12 mouse cellular contexts compared by ENCODE assay signal in the genomic region with DNA sequence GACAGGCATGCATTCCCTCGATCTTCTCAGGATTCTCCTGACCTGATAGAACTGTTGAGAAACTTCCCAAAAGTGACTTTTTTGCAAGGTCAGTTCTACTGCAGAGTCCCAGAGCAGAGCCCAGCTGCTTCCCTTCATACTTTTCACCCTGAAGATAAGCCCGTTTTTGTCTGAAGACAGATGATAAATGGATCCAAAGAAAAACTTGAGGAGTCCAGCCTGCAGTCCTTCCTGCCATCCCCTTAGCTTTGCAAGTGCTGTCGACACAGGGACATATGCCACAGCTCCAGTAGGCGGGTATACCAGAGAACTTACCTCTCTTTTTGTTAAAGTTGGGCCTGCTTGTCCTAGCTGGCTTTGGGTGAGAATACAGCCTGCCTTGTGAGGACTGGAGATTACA. TPM values are rescaled to one million over a fixed set of nuclear protein-coding genes. Genes with fewer than 3 reads are reported as not detected.
DNase-seq lines count a peak whose midpoint lies in the region; ATAC-seq and TF ChIP-seq lines count a peak whose summit lies in the region.
"Had no signal": no experiment of that assay in that cellular context is flagged by ENCODE, and none has a peak within 500 bp of the region (broad histone marks: within the 10 kb centered on the region; RNA-seq: fewer than 3 reads in every experiment).

No protein-coding gene starts in this region.

- ATAC-seq in lung, embryonic 14.5 days (ENCODE audit: insufficient read depth) = 0 out of 2 replicates have a peak, but pooled peaks have one; percentile 28
- ATAC-seq in heart, embryonic 14.5 days (ENCODE audit: insufficient number of reproducible peaks, insufficient read depth, low FRiP score, low read depth) = no peak
- ATAC-seq: forebrain, embryonic 14.5 days had no signal

- H3K4me2 ChIP-seq in lung, embryonic 14.5 days = no peak overlapping the region
- H3K4me2 ChIP-seq in heart, embryonic 14.5 days (ENCODE audit: low read length) = no peak overlapping the region

- no peaks in the 10 kb centered on the region for H3K27me3 ChIP-seq in heart, embryonic 10.5 days (ENCODE audit: insufficient read depth, poor library complexity, severe bottlenecking)
- H3K27me3 ChIP-seq in lung, embryonic 14.5 days (ENCODE audit: insufficient read depth, low read length) = no peaks in the 10 kb centered on the region
- no peaks in the 10 kb centered on the region for H3K27me3 ChIP-seq in heart, embryonic 14.5 days (ENCODE audit: control insufficient read depth, insufficient read depth, low read length)

- no peak overlapping the region for H3K4me3 ChIP-seq in heart, embryonic 10.5 days
- H3K4me3 ChIP-seq in lung, embryonic 14.5 days (ENCODE audit: low read depth, low read length) = no peak overlapping the region
- H3K4me3 ChIP-seq in heart, embryonic 14.5 days (ENCODE audit: control insufficient read depth in 1 of 2, insufficient read depth in 1 of 2, low read depth in 1 of 2, low read length in 2 of 2) = no peak overlapping the region
- no peak overlapping the region for H3K4me3 ChIP-seq in olfactory bulb, adult 2 months (ENCODE audit: insufficient read depth, low read depth, low read length)

- no peaks in the 10 kb centered on the region for H3K9me3 ChIP-seq in heart, embryonic 10.5 days
- H3K9me3 ChIP-seq in lung, embryonic 14.5 days (ENCODE audit: low read depth, low read length) = no peaks in the 10 kb centered on the region
- H3K9me3 ChIP-seq in heart, embryonic 14.5 days (ENCODE audit: control insufficient read depth, low read length) = no peaks in the 10 kb centered on the region

- H3K9ac ChIP-seq in lung, embryonic 14.5 days = no peak overlapping the region
- peak overlapping the region; percentile 39 for H3K9ac ChIP-seq in heart, embryonic 14.5 days (ENCODE audit: low read length)

- peaks cover 81% of the 10 kb centered on the region for H3K4me1 ChIP-seq in heart, embryonic 10.5 days
- H3K4me1 ChIP-seq in lung, embryonic 14.5 days (ENCODE audit: insufficient read depth) = peaks cover 17% of the 10 kb centered on the region; the same call in 1 of the 2 replicates
- H3K4me1 ChIP-seq in heart, embryonic 14.5 days (ENCODE audit: control insufficient read depth in 2 of 2, insufficient read depth in 2 of 2, low read length in 2 of 2) = peaks cover 53 to 72% of the 10 kb centered on the region in 2 experiments
- H3K4me1 ChIP-seq in olfactory bulb, adult 2 months (ENCODE audit: control insufficient read depth, insufficient read depth, low read length) = peaks cover 41% of the 10 kb centered on the region

- no peak for DNase-seq in heart, embryonic 10.5 days (ENCODE audit: low spot score)
- DNase-seq in heart, postnatal 4 days = no peak
- DNase-seq in lung, embryonic 14.5 days = peak; percentile 57
- no peak for DNase-seq in lung, postnatal 4 days
- no peak for DNase-seq in ovary, postnatal 36 days (ENCODE audit: low spot score)
- DNase-seq in c-Kit-positive CD71-positive TER-119-positive erythroid progenitor cells, embryonic 14.5 days (ENCODE audit: low spot score) = no peak
- DNase-seq: embryo, embryonic 11 days; left cerebral cortex, postnatal 4 days; retina, postnatal 1 day had no signal

- no peaks in the 10 kb centered on the region for H3K36me3 ChIP-seq in heart, embryonic 10.5 days
- H3K36me3 ChIP-seq in lung, embryonic 14.5 days (ENCODE audit: insufficient read depth) = 0 out of 2 replicates have a peak, but pooled peaks cover 2% of the 10 kb centered on the region
- H3K36me3 ChIP-seq in heart, embryonic 14.5 days (ENCODE audit: control insufficient read depth, insufficient read depth, low read length) = peaks cover 8% of the 10 kb centered on the region; the same call in 1 of the 2 replicates

- peak overlapping the region; percentile 77 for H3K27ac ChIP-seq in heart, embryonic 10.5 days
- H3K27ac ChIP-seq in lung, embryonic 14.5 days (ENCODE audit: low read depth) = no peak overlapping the region; the same call in 1 of the 2 replicates
- H3K27ac ChIP-seq in heart, embryonic 14.5 days (replicated peaks in 1 of 2; ENCODE audit: control insufficient read depth in 1 of 2, insufficient read depth in 1 of 2, low read depth in 2 of 2, low read length in 2 of 2) = peak overlapping the region; percentile 32 to 67
- H3K27ac ChIP-seq in olfactory bulb, adult 2 months (ENCODE audit: insufficient read depth, low read depth, low read length) = 0 out of 2 replicates have a peak overlapping the region, but pooled peaks have one; percentile 11

- TF ChIP-seq CTCF in lung, embryonic 14.5 days (IDR thresholded peaks at IDR 0.05; ENCODE audit: low read depth) = no peak
- no peak for TF ChIP-seq CTCF in olfactory bulb, adult 2 months (IDR thresholded peaks at IDR 0.05; ENCODE audit: insufficient read depth, low read depth, low read length)

- WGBS in heart, embryonic 10.5 days = 33% methylated on average over 4 of the region's 4 CpGs
- WGBS in lung, embryonic 14.5 days = 26% methylated on average over 4 of the region's 4 CpGs
- 28% methylated on average over 4 of the region's 4 CpGs for WGBS in heart, embryonic 14.5 days
- 77% methylated on average over 4 of the region's 4 CpGs for WGBS in olfactory bulb, adult 2 months

- no peak for TF ChIP-seq POLR2A in olfactory bulb, adult 2 months (IDR thresholded peaks at IDR 0.05; ENCODE audit: insufficient read depth, low read depth, low read length)

RNA-seq across cellular contexts. Expression of a gene that starts 22.1 kb away (rescaled TPM):
- polyA plus RNA-seq in heart, embryonic 10.5 days (2016; fragmentation: Nextera tagmentation; extraction: Ambion mirVana) = 15.8 and 18.5 TPM in 2 replicates
- total RNA-seq in heart, postnatal 4 days (2021) = 10 to 100 TPM; 16.7 to 17.6 TPM
- 18.5 and 20.0 TPM in 2 replicates for polyA plus RNA-seq in lung, embryonic 14.5 days (2014; fragmentation: Nextera tagmentation; extraction: Ambion mirVana)
- 13.0 and 13.2 TPM in 2 replicates for polyA plus RNA-seq in heart, embryonic 14.5 days (2014; fragmentation: Nextera tagmentation; extraction: Ambion mirVana)
- not detected in 2 replicates for polyA plus RNA-seq in olfactory bulb, adult 2 months (2012; ENCODE audit: insufficient read depth, insufficient read length, low replicate concordance, missing spikeins)

RNA-seq across cellular contexts. Expression of a gene that starts 32.8 kb away (rescaled TPM):
- 192 and 214 TPM in 2 replicates for polyA plus RNA-seq in heart, embryonic 10.5 days (2016; fragmentation: Nextera tagmentation; extraction: Ambion mirVana)
- 10 to 100 TPM; 38.9 to 41.6 TPM for total RNA-seq in heart, postnatal 4 days (2021)
- 91.6 and 107 TPM in 2 replicates for polyA plus RNA-seq in lung, embryonic 14.5 days (2014; fragmentation: Nextera tagmentation; extraction: Ambion mirVana)
- 59.5 and 69.8 TPM in 2 replicates for polyA plus RNA-seq in heart, embryonic 14.5 days (2014; fragmentation: Nextera tagmentation; extraction: Ambion mirVana)
- not detected in 2 replicates for polyA plus RNA-seq in olfactory bulb, adult 2 months (2012; ENCODE audit: insufficient read depth, insufficient read length, low replicate concordance, missing spikeins)

RNA-seq across cellular contexts. Expression of a gene that starts 33.6 kb away (rescaled TPM):
- polyA plus RNA-seq in heart, embryonic 10.5 days (2016; fragmentation: Nextera tagmentation; extraction: Ambion mirVana) = 67.0 and 68.3 TPM in 2 replicates
- total RNA-seq in heart, postnatal 4 days (2021) = 10 to 100 TPM; 67.5 to 76.9 TPM
- 56.3 and 59.0 TPM in 2 replicates for polyA plus RNA-seq in lung, embryonic 14.5 days (2014; fragmentation: Nextera tagmentation; extraction: Ambion mirVana)
- polyA plus RNA-seq in heart, embryonic 14.5 days (2014; fragmentation: Nextera tagmentation; extraction: Ambion mirVana) = 79.3 and 85.7 TPM in 2 replicates
- not detected in 2 replicates for polyA plus RNA-seq in olfactory bulb, adult 2 months (2012; ENCODE audit: insufficient read depth, insufficient read length, low replicate concordance, missing spikeins)

RNA-seq across cellular contexts. Expression of a gene that starts 33.8 kb away (rescaled TPM):
- 295 and 310 TPM in 2 replicates for polyA plus RNA-seq in heart, embryonic 10.5 days (2016; fragmentation: Nextera tagmentation; extraction: Ambion mirVana)
- 100 to 1,000 TPM; 204 to 207 TPM for total RNA-seq in heart, postnatal 4 days (2021)
- polyA plus RNA-seq in lung, embryonic 14.5 days (2014; fragmentation: Nextera tagmentation; extraction: Ambion mirVana) = 239 and 245 TPM in 2 replicates
- 189 and 209 TPM in 2 replicates for polyA plus RNA-seq in heart, embryonic 14.5 days (2014; fragmentation: Nextera tagmentation; extraction: Ambion mirVana)
- polyA plus RNA-seq in olfactory bulb, adult 2 months (2012; ENCODE audit: insufficient read depth, insufficient read length, low replicate concordance, missing spikeins) = not detected in 2 replicates

RNA-seq across cellular contexts. Expression of a gene that starts 47.3 kb away (rescaled TPM):
- 67.3 and 107 TPM in 2 replicates for polyA plus RNA-seq in heart, embryonic 10.5 days (2016; fragmentation: Nextera tagmentation; extraction: Ambion mirVana)
- 10 to 100 TPM; 73.8 to 78.5 TPM for total RNA-seq in heart, postnatal 4 days (2021)
- polyA plus RNA-seq in lung, embryonic 14.5 days (2014; fragmentation: Nextera tagmentation; extraction: Ambion mirVana) = 127 and 143 TPM in 2 replicates
- 83.7 and 85.8 TPM in 2 replicates for polyA plus RNA-seq in heart, embryonic 14.5 days (2014; fragmentation: Nextera tagmentation; extraction: Ambion mirVana)
- polyA plus RNA-seq in olfactory bulb, adult 2 months (2012; ENCODE audit: insufficient read depth, insufficient read length, low replicate concordance, missing spikeins) = not detected in 2 replicates

Comparison
In these comparisons a context has a peak if more than half of its experiments do, and no peak if none do; other contexts are left out.
1. RNA of a gene that starts 22.1 kb away (polyA plus RNA-seq): not detected in olfactory bulb, adult 2 months; 18.5 to 20.0 TPM in lung, embryonic 14.5 days, 15.8 to 18.5 TPM in heart, embryonic 10.5 days and 13.0 to 13.2 TPM in heart, embryonic 14.5 days; every median in the first group is over 10 times any median in the second.
2. RNA of a gene that starts 33.6 kb away (polyA plus RNA-seq): 79.3 to 85.7 TPM in heart, embryonic 14.5 days, 67.0 to 68.3 TPM in heart, embryonic 10.5 days and 56.3 to 59.0 TPM in lung, embryonic 14.5 days; not detected in olfactory bulb, adult 2 months; every median in the first group is over 10 times any median in the second.